Mouse (Mus musculus): ENCODE measurements at regions not wholly inside any gene's neighbourhood (a gene's known extent, or its start where the extent isn't known, plus 50 kb on each side); places are given as distances from the start of the nearest gene placed in this dataset.
"Not testable (repeated sequence)": the region's sequence is repeated elsewhere in the genome, so short reads cannot be mapped to it uniquely, and the experiment has no call there.

GRCm38 (mm10) chr13:75295818-75296217 is 206.2 kb downstream of the Pcsk1 start:
- no peak for DNase-seq (ENCODE audit: extremely low read depth, low read depth, low spot score)

DNA sequence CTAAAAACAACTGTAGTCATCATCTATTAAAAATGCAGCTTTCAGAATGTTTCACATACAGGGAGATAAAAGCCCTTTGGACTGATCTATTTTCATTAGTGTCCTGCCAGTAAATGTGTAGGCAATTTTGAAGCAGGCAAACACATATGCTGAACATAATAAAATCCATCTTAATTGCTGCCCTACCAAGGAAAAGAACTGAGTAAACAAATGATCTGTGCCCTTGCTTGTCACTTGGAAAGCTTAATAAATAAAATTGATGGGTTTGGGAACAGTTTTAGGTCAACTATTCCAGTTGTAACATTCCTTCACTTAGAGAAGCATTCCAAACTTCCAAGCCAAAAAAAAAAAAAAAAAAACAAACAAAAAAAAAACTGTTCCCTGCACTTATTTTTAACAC is 230.2 kb downstream of the Pcsk1 start:
- DNase-seq (ENCODE audit: extremely low read depth, low read depth, low spot score) = no peak

DNA sequence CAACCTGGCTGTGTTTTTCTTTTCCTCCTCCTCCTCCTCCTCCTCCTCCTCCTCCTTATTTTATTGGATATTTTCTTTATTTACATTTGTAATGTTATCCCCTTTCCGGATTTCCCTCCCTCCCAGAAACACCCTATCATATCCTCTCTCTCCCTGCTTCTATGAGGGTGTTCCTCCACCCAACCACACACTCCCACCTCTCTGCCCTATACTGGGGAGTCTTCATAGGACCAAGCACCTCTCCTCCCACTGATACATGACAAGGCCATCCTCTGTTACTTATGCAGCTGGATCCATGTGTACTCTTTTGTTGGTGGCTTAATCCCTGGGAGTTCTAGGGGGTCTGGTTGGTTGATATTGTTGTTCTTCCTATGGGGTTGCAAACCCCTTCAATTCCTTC is 230.6 kb downstream of the Pcsk1 start:
- DNase-seq (ENCODE audit: extremely low read depth, low read depth, low spot score) = no peak

GRCm38 (mm10) chr13:75337054-75337453 is 247.4 kb downstream of the Pcsk1 start:
- DNase-seq (ENCODE audit: extremely low read depth, low read depth, low spot score) = no peak

GRCm38 (mm10) chr13:75343422-75343821 is 253.8 kb downstream of the Pcsk1 start:
- no peak for DNase-seq (ENCODE audit: extremely low read depth, low read depth, low spot score)

DNA sequence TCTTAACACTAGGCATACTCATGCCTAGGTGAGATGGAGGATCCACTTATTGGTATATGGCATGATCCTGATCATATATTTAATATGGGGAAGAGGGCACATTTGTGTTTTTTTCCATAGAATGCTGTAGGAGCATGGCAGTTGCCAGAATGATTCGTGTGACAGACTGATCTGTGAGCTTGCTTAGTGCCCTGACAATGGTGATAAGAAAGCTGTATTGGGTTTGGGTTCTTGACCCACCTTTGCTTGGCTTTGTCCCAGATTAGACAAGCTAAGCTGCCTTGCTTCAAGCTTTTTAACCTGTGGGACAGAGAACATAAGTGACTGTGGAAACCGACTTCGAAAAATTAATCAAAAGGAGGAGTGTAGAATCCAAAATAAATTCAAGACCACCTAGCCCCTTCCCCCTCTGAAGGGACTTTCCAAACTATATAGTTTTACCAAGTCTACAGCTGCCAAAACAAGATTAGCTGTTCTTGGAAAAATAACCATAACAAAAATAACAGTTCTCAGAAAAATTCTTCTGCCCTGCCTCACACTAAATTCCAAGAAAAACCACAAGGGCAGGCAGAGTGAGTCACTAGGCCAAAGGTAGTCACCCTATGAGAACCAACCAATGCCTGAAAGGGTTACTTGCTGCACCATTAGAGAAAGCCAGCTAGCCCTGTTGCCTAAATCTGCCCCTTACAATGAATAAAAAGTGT is 277.2 kb downstream of the Pcsk1 start:
- DNase-seq (ENCODE audit: extremely low read depth, low read depth, low spot score) = no peak

DNA sequence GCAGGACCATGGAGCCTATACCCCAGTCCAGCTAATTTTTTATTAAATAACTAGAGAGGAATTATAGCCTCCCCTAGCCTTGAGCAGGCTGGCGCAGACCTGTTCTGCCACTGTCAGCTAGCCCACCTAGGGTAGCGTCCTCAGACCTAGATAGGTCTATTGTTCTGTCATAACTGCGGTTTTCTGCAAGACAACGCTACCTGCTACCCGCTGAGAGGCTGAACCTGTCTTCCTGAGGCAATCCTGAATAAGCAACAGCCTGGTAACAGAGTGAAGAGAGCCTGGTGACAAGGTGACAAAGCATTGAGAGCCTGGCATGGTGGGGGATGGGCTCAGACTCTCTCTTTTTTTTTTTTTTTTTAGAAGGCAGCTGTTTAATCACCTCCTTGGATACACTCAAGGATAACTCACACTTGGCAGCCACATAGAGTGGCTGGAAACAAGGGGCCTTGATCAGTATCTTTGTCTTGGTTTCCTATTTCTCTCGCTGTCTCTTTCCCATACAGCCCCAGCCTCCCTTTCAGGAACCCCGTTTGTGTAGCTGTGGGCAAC is 278.7 kb downstream of the Pcsk1 start:
- DNase-seq (ENCODE audit: extremely low read depth, low read depth, low spot score) = no peak

GRCm38 (mm10) chr13:75377100-75377499 is 287.5 kb downstream of the Pcsk1 start:
- DNase-seq (ENCODE audit: extremely low read depth, low read depth, low spot score) = not testable (repeated sequence)

DNA sequence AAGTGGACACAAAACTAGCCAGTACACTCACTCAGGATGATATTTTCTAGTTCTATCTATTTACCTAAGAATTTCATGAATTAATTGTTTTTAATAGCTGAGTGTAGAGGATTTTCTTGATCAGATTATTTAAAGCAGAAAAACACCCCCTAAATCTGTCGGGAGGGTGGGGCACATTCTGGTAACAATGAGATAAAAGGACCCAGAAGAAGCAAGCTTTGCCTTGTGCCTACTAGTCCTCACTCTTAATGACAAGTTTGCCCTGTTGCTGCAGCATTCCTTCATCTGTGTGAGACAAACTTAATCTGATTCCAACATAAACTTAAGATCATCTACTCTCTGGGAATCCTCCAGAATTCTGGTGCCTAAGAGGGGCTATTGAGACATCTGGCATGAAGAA is 288.1 kb downstream of the Pcsk1 start:
- no peak for DNase-seq (ENCODE audit: extremely low read depth, low read depth, low spot score)

- no peak for DNase-seq (ENCODE audit: extremely low read depth, low read depth, low spot score)
These were observed 295.2 kb downstream of the Pcsk1 start for GRCm38 (mm10) chr13:75384631-75385340.

DNA sequence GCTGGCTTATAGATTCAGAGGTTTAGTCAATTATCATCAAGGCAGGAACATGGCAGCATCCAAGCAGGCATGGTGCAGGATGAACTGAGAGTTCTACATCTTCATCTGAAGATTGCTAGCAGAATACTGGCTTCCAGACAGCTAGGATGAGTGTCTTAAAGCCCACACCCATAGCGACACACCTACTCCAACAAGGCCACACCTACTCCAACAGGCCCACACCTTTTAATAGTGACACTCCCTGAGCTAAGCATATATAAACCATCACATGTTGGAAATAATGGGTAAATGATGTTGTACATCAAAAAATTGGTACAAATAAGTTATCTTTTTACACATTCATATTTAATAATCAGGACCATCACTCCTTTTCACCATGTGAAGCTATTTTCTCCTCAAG is 299.6 kb downstream of the Pcsk1 start:
- DNase-seq (ENCODE audit: extremely low read depth, low read depth, low spot score) = no peak

- DNase-seq (ENCODE audit: extremely low read depth, low read depth, low spot score) = no peak
These were observed 300.6 kb downstream of the Pcsk1 start for GRCm38 (mm10) chr13:75390177-75390576.

GRCm38 (mm10) chr13:75399846-75400245 is 306.7 kb upstream of the Ell2 start:
- DNase-seq (ENCODE audit: extremely low read depth, low read depth, low spot score) = not testable (repeated sequence)

DNA sequence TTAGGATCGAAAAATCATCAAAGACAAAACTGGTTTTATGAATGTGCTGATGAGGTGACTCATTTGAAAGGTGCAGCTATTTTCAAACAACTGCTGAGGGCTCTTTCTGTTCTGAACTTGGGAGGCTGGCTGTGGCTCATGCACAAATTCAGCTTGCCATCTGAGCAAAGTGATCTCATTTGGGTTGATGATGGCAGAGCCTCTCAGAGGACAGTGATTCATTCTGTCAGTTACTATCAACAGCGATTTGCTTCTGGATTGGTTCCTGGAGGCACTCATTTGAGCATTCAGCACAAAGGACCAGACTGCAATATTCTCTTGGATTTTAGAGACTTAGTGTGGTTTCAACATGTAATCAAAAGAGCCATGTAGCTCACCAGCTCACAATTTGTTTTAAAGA is 285.8 kb upstream of the Ell2 start:
- no peak for DNase-seq (ENCODE audit: extremely low read depth, low read depth, low spot score)

GRCm38 (mm10) chr13:75426971-75427370 is 279.6 kb upstream of the Ell2 start:
- DNase-seq (ENCODE audit: extremely low read depth, low read depth, low spot score) = no peak

DNA sequence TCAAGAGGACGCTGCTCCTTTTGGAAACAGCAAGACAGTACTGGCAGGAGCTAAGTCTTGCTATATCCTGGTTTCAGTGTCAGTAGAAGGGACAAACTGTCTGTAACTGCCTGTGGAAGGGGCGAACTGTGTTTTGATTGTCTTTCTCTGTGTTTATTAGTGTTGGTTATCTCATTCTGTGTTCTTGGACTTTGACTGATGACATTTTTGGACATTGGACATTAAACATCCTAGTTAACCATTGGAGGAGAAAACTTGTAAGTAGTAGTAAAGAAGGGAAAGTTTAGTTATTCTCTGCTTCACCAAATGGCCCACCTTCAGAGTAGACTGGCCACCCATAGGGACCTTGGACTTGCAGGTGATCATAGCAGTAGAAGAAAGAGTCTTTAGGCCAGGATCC is 267.4 kb upstream of the Ell2 start:
- DNase-seq (ENCODE audit: extremely low read depth, low read depth, low spot score) = no peak

DNA sequence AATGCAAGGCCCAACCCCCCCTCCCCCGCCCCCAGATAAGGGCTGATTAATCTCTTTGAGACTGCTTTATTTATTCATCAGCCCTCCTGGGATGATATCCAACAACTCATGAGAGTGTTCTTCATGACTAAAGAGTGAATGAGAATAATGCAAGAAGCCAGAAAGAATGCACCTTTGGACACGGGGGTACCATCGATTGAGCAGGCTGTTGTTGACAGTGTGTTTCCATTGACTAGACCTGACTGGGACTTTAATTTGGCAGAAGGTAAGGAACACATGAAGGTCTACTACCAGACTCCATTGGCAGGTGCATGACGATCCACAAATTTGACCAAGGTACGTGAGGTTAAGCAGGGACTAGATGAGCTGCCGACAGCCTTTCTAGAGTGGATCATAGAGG is 266.5 kb upstream of the Ell2 start:
- DNase-seq (ENCODE audit: extremely low read depth, low read depth, low spot score) = no peak

DNA sequence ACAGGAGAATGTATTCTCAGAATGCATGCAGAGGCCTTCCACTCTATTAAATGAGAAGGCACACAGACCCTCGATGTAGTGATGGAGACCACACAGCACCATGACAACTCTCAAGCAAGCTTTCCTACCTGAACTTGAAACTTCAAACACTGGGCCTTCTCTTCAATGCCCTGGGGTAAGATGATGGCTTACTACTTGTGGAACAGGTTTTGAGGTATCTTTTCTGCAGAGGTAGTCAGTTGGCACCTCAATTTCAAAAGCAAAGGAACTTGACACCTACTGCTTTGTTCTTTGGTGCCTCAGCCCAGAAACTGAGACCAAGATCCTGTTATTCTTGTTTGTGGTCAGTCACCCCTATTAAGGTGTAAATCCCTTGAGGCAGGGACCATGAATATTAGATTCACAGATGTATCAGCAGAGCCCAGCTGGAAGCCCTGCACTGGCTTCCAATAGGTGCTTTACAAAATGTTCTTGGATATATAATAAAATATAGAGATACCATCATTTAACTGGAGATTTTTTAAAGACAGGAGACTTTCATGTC is 246.2 kb upstream of the Ell2 start:
- peak; percentile 21 for DNase-seq (ENCODE audit: extremely low read depth, low read depth, low spot score)

GRCm38 (mm10) chr13:75461273-75461672 is 245.3 kb upstream of the Ell2 start:
- no peak for DNase-seq (ENCODE audit: extremely low read depth, low read depth, low spot score)

GRCm38 (mm10) chr13:75467225-75467624 is 239.3 kb upstream of the Ell2 start:
- no peak for DNase-seq (ENCODE audit: extremely low read depth, low read depth, low spot score)

- DNase-seq (ENCODE audit: extremely low read depth, low read depth, low spot score) = no peak
These were observed 230.5 kb upstream of the Ell2 start for GRCm38 (mm10) chr13:75475828-75476597.

All from fat pad, adult 2 months (tissue).